Mouse (Mus musculus) cortical plate, adult 2 months (tissue): Measurements from ENCODE around the gene Otof.

Experiments
- CTCF ChIP-seq: fragments of 200-500 bp; IDR thresholded peaks from 2 replicates; pipeline ENCODE4 v1.5.1; 2011; ENCODE audit warnings: mild to moderate bottlenecking, control low read depth, low read length; ENCODE audit not compliant: insufficient read depth; ENCODE audit errors: extremely low read depth
- POLR2A ChIP-seq: fragments of 200-500 bp; IDR thresholded peaks from 2 replicates; pipeline ENCODE4 v1.6.1; 2011; ENCODE audit warnings: mild to moderate bottlenecking, low read length, control low read depth; ENCODE audit not compliant: insufficient read depth; ENCODE audit errors: extremely low read depth

DNA sequence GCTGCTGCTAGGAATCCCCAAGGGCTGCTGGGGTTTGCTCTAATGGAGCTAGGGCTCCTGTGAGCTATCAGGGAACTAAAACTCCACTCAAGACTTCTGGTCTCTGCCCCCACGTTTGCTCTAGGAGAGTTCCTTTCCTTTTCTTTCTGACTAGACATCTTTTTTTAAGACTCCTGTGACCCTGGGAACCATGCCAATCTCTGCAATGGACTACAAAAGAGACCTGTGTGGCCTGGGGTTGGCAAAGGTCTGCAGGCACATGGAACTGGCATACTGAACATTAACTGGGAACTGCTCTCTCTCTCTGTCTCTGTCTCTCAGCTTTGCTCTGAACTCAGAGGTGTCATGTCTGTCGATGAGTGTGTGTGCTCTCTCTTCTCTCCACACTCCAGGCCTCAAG is 46.4 kb downstream of the Otof start:
- no peak for TF ChIP-seq POLR2A
- no peak for TF ChIP-seq CTCF
